Mouse (Mus musculus) stomach, embryonic 15.5 days (tissue): Measurements from ENCODE around the gene Hist1h1d. TPM values are rescaled to one million over a fixed set of nuclear protein-coding genes. Genes with fewer than 3 reads are reported as not detected.
"Not testable (repeated sequence)": the region's sequence is repeated elsewhere in the genome, so short reads cannot be mapped to it uniquely, and the experiment has no call there.

Source experiments
- ATAC-seq: fragments of 200-750 bp; cut with Nextera tagmentation; 2 replicates; pipeline ENCODE4 v1.8.0; 2017; ENCODE audit warnings: low read depth, moderate number of reproducible peaks, moderate TSS enrichment; ENCODE audit not compliant: insufficient read depth, low FRiP score
- H3K27ac ChIP-seq: fragments of 300-500 bp; sonication (generic); 2 replicates; pipeline ENCODE4 v1.5.1; 2015; ENCODE audit warnings: mild to moderate bottlenecking, inconsistent platforms
- H3K27me3 ChIP-seq: fragments of 300-500 bp; sonication (generic); replicated peaks from 2 replicates; pipeline ENCODE4 v1.6.1; 2015; ENCODE audit warnings: inconsistent platforms
- H3K36me3 ChIP-seq: fragments of 300-500 bp; sonication (generic); 2 replicates; pipeline ENCODE4 v1.6.1; 2015; ENCODE audit warnings: inconsistent platforms
- H3K4me1 ChIP-seq: fragments of 300-500 bp; sonication (generic); 2 replicates; pipeline ENCODE4 v1.6.1; 2015; ENCODE audit warnings: inconsistent platforms
- H3K4me2 ChIP-seq: fragments of 300-500 bp; sonication (generic); 2 replicates; pipeline ENCODE4 v1.6.1; 2015; ENCODE audit warnings: mild to moderate bottlenecking, inconsistent platforms
- H3K4me3 ChIP-seq: fragments of 300-500 bp; sonication (generic); replicated peaks from 2 replicates; pipeline ENCODE4 v1.5.1; 2015; ENCODE audit warnings: inconsistent platforms
- H3K9ac ChIP-seq: fragments of 300-500 bp; sonication (generic); 2 replicates; pipeline ENCODE4 v1.6.1; 2015; ENCODE audit warnings: inconsistent platforms
- H3K9me3 ChIP-seq: fragments of 300-500 bp; sonication (generic); 2 replicates; pipeline ENCODE4 v1.6.1; 2016; ENCODE audit warnings: inconsistent platforms
- WGBS: fragments of 180-500 bp; shearing (Covaris S2); methylation state at CpG from one replicate; pipeline ENCODE4 v1.1.7; 2015; 5-methylcytosine and 5-hydroxymethylcytosine counted together
- polyA plus RNA-seq: library from polyadenylated mRNA; unstranded; fragments of >200 nt; fragmentation: Nextera tagmentation; extraction: Ambion mirVana; gene quantifications from 2 replicates; pipeline ENCODE4 v1.2.1, GENCODE M21; 2015

Hist1h1d gene
- polyA plus RNA-seq, 1 experiment from 2014 or later, result 0.98 TPM

- H3K4me3 ChIP-seq, result peak overlapping the region; percentile 32
- H3K27me3 ChIP-seq, result no peaks in the 10 kb centered on the region
- WGBS, result 0% methylated on average over 1 of the region's 1 CpGs
- H3K4me2 ChIP-seq, result peak overlapping the region; percentile 71
- H3K36me3 ChIP-seq, result no peaks in the 10 kb centered on the region
- H3K4me1 ChIP-seq, result peaks cover 9% of the 10 kb centered on the region; the same call in 1 of the 2 replicates
- peak overlapping the region; percentile 12; the same call in 1 of the 2 replicates for H3K9ac ChIP-seq
- H3K27ac ChIP-seq, result peak overlapping the region; percentile 96
- H3K9me3 ChIP-seq, result no peaks in the 10 kb centered on the region
- ATAC-seq, result no peak
Measured at GRCm38 (mm10) chr13:23586940-23587225, 33.8 kb downstream of the Hist1h1d start.

GRCm38 (mm10) chr13:23591206-23591605 is 38.1 kb downstream of the Hist1h1d start:
- H3K9ac ChIP-seq, result no peak overlapping the region
- H3K27ac ChIP-seq, result no peak overlapping the region
- no peaks in the 10 kb centered on the region for H3K9me3 ChIP-seq
- H3K27me3 ChIP-seq, result no peaks in the 10 kb centered on the region
- peaks cover 3% of the 10 kb centered on the region; the same call in 1 of the 2 replicates for H3K4me1 ChIP-seq
- no peak for ATAC-seq
- no peaks in the 10 kb centered on the region for H3K36me3 ChIP-seq
- H3K4me2 ChIP-seq, result no peak overlapping the region
- H3K4me3 ChIP-seq, result no peak overlapping the region
- WGBS, result 92% methylated on average over 7 of the region's 7 CpGs

- not testable (repeated sequence) for ATAC-seq, H3K36me3 ChIP-seq
- WGBS, result 77% methylated on average over 7 of the region's 7 CpGs
Measured at GRCm38 (mm10) chr13:23591886-23592285, 38.8 kb downstream of the Hist1h1d start.

GRCm38 (mm10) chr13:23592614-23593013 is 39.6 kb downstream of the Hist1h1d start:
- Histone ChIP-seq H3K4me3 (no peak overlapping the region), H3K9me3 (no peaks in the 10 kb centered on the region), H3K36me3 (no peaks in the 10 kb centered on the region), H3K9ac (no peak overlapping the region), H3K27ac (peak overlapping the region; percentile 68; the same call in 1 of the 2 replicates), H3K4me1 (no peaks in the 10 kb centered on the region), H3K4me2 (no peak overlapping the region), H3K27me3 (no peaks in the 10 kb centered on the region)
- WGBS, result 78% methylated on average over 7 of the region's 7 CpGs
- no peak for ATAC-seq

More at GRCm38 (mm10) chr13:23591886-23592285, 38.8 kb downstream of the Hist1h1d start:
- not testable (repeated sequence) for H3K9me3 ChIP-seq, H3K9ac ChIP-seq, H3K4me1 ChIP-seq, H3K4me3 ChIP-seq, H3K4me2 ChIP-seq, H3K27ac ChIP-seq, H3K27me3 ChIP-seq

- Histone ChIP-seq H3K9ac (no peak overlapping the region), H3K36me3 (no peaks in the 10 kb centered on the region), H3K27me3 (no peaks in the 10 kb centered on the region), H3K27ac (peak overlapping the region; percentile 68), H3K4me2 (no peak overlapping the region), H3K4me1 (no peaks in the 10 kb centered on the region), H3K9me3 (no peaks in the 10 kb centered on the region), H3K4me3 (no peak overlapping the region)
- WGBS, result 61% methylated on average over 5 of the region's 5 CpGs
- ATAC-seq, result no peak
Measured at GRCm38 (mm10) chr13:23593051-23593770, 40.1 kb downstream of the Hist1h1d start.

GRCm38 (mm10) chr13:23595185-23595584 is 42.1 kb downstream of the Hist1h1d start:
- no peak for ATAC-seq
- Histone ChIP-seq H3K36me3 (no peaks in the 10 kb centered on the region), H3K4me3 (no peak overlapping the region), H3K4me2 (no peak overlapping the region), H3K27ac (0 out of 2 replicates have a peak overlapping the region, but pooled peaks have one; percentile 4), H3K27me3 (no peaks in the 10 kb centered on the region), H3K9ac (no peak overlapping the region), H3K4me1 (no peaks in the 10 kb centered on the region), H3K9me3 (no peaks in the 10 kb centered on the region)
- 77% methylated on average over 2 of the region's 2 CpGs for WGBS

- peak; percentile 72; the same call in 1 of the 2 replicates for ATAC-seq
- Histone ChIP-seq H3K4me2 (no peak overlapping the region), H3K4me3 (no peak overlapping the region), H3K9ac (no peak overlapping the region), H3K27me3 (no peaks in the 10 kb centered on the region), H3K36me3 (no peaks in the 10 kb centered on the region), H3K9me3 (no peaks in the 10 kb centered on the region), H3K4me1 (no peaks in the 10 kb centered on the region), H3K27ac (peak overlapping the region; percentile 21; the same call in 1 of the 2 replicates)
- WGBS, result 73% methylated on average over 7 of the region's 7 CpGs
Measured at GRCm38 (mm10) chr13:23595622-23596372, 42.7 kb downstream of the Hist1h1d start.

- 7% methylated on average over 9 of the region's 9 CpGs for WGBS
- no peak; the same call in 1 of the 2 replicates for ATAC-seq
- Histone ChIP-seq H3K9ac (no peak overlapping the region), H3K36me3 (no peaks in the 10 kb centered on the region), H3K4me3 (no peak overlapping the region), H3K27ac (no peak overlapping the region; the same call in 1 of the 2 replicates), H3K9me3 (no peaks in the 10 kb centered on the region), H3K27me3 (no peaks in the 10 kb centered on the region), H3K4me2 (no peak overlapping the region), H3K4me1 (no peaks in the 10 kb centered on the region)
Measured at GRCm38 (mm10) chr13:23597957-23598356, 44.9 kb downstream of the Hist1h1d start.

GRCm38 (mm10) chr13:23603182-23603699 is 50.2 kb downstream of the Hist1h1d start:
- no peak overlapping the region for H3K27ac ChIP-seq
- H3K9me3 ChIP-seq, result no peaks in the 10 kb centered on the region
- H3K27me3 ChIP-seq, result no peaks in the 10 kb centered on the region
- no peak overlapping the region for H3K4me2 ChIP-seq
- H3K4me1 ChIP-seq, result no peaks in the 10 kb centered on the region
- no peaks in the 10 kb centered on the region for H3K36me3 ChIP-seq
- H3K4me3 ChIP-seq, result no peak overlapping the region
- WGBS, result 69% methylated on average over 7 of the region's 7 CpGs
- ATAC-seq, result no peak
- H3K9ac ChIP-seq, result no peak overlapping the region

GRCm38 (mm10) chr13:23604452-23604851 is 51.4 kb downstream of the Hist1h1d start:
- Histone ChIP-seq H3K27me3 (no peaks in the 10 kb centered on the region), H3K4me3 (no peak overlapping the region), H3K4me1 (no peaks in the 10 kb centered on the region), H3K36me3 (no peaks in the 10 kb centered on the region), H3K4me2 (no peak overlapping the region), H3K27ac (no peak overlapping the region), H3K9me3 (no peaks in the 10 kb centered on the region), H3K9ac (no peak overlapping the region)
- no peak for ATAC-seq
- WGBS, result 78% methylated on average over 3 of the region's 3 CpGs

- Histone ChIP-seq H3K9ac (no peak overlapping the region), H3K4me2 (no peak overlapping the region), H3K9me3 (no peaks in the 10 kb centered on the region), H3K36me3 (no peaks in the 10 kb centered on the region), H3K4me1 (no peaks in the 10 kb centered on the region), H3K27me3 (no peaks in the 10 kb centered on the region), H3K27ac (no peak overlapping the region), H3K4me3 (no peak overlapping the region)
- no peak for ATAC-seq
- WGBS, result 92% methylated on average over 3 of the region's 3 CpGs
Measured at GRCm38 (mm10) chr13:23605052-23605451, 52.0 kb downstream of the Hist1h1d start.

- no peaks in the 10 kb centered on the region for H3K36me3 ChIP-seq
- no peaks in the 10 kb centered on the region for H3K9me3 ChIP-seq
- ATAC-seq, result no peak
- H3K4me3 ChIP-seq, result no peak overlapping the region
- no peak overlapping the region for H3K4me2 ChIP-seq
- no peaks in the 10 kb centered on the region for H3K27me3 ChIP-seq
- H3K9ac ChIP-seq, result no peak overlapping the region
- 80% methylated on average over 4 of the region's 4 CpGs for WGBS
- H3K27ac ChIP-seq, result no peak overlapping the region
- no peaks in the 10 kb centered on the region for H3K4me1 ChIP-seq
Measured at GRCm38 (mm10) chr13:23609209-23609608, 56.1 kb downstream of the Hist1h1d start.
